Mouse (Mus musculus): Measurements from ENCODE around the gene Osr1.

Osr1 gene

DNA sequence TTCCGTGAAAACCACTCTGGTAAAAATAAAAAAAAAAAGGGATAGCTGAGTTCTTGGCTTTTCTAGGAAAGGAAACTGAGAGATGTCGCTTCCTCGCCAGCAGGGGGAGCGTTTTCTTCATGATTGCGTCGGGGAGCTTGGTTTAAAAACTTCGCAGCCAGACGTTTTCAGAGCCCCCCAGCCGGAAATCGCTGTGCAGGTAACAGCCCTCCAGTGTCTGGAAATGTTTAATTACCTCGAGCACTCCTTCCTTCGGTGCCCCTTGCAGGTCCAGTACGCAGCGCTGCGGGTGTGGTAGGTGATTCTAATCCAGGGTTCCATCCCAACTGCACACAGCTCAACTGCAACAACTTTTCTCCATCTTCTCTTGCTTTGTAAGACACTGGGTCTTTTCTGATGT is at the start of gene Osr1:
Osr1 (plus strand) TSS at position 146 of the 400 bp plus-strand sequence.
- DNase-seq (ENCODE audit: low read depth) = peak; percentile 29

GRCm38 (mm10) chr12:9550328-9550727 is 19.6 kb upstream of the Osr1 start:
- DNase-seq (ENCODE audit: low read depth) = no peak

DNA sequence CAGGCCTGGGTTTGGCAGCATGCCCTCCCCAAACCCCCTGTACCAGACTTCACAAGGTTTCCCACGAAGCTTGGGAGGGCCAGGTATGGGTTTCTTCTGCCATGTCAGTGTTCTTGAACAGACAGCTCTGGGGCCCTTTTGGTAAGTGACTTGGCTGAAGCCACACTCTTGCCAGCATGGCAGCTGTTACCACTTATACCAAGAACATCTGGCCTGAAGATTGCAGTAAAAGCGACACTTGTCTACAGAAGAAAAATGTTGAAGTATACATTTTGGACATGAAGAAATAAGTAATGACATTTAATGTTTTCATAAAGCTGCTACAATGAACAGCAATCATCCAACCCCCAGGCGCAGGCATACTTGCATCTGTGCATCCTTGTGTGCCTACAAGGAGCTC is 5.0 kb upstream of the Osr1 start:
- DNase-seq (ENCODE audit: low read depth) = no peak

DNA sequence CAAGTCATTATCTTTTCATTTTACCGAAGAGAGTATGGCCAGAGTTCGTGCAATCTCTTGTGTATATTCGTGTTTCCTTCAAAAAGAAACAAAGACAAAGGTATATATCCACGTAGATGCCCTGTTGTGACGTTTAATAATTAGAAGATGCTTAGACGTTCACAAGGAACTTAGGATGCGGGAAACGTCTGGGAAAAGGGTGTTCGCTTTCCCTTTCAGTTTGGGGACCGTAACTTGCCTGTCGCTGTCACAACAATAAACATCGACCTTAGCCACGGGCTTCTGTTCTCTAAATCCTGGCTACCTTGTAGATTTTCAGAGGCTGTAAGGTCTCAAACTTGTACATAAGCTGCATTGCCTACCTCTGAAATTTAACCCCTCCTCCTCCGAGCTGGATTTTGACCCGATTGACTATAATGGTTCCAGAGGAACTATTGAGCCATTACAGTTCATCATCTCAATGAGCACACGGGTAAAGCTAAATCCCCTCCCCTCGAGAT is 630 bp downstream of the Osr1 start:
- no peak for DNase-seq (ENCODE audit: low read depth)

DNA sequence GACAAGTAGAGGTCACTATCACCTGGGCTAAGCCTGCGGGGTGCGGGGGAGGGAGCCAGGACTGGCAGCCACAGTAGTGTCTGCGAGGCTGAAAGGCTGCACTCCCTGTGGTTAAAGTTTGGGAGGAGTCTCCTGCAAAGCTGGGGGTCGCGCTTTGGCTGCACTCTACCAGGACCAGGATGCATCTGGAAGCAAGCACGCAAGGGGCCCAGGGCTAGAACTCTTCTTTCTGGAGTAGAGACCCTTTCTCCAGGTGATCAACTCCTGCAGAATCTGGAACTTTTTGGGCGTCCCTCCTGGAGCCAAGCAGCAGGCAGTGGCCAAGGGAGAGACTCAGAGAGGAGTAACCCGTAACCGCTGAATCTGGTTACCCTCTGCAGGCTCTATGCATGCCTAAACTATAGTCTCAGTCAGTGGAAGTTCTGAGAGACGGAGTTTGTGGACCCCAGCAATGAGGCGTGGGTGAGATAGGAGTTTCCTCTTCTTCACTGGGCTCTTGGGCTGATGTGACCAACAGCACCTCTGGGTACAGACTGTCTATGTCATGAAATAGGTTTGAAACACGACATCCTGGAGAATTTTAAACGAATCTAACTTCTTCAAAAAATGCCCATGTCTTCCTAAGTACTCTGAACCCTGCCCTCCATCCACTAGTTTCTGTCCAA is 1.5 kb downstream of the Osr1 start:
- DNase-seq (ENCODE audit: low read depth) = no peak

DNA sequence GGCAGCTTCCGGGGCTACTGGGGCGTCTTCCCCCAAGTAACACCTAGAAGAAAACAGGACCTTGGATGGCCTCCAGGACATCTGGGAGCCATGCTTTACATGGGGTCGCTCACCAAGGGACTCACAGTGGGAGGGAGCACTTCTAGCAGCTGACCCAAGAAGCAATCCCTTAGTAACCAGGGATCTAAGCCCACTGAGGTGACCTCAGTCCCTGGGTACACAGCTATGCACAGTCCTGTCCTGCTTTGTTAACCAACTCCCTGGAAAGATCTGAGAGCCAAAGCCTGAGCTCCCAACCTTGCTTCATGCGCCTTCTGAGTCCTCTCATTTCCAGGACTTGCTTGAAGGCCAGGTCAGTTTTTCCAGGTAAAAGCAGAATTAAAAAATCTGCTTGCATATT is 2.1 kb downstream of the Osr1 start:
- no peak for DNase-seq (ENCODE audit: low read depth)

DNA sequence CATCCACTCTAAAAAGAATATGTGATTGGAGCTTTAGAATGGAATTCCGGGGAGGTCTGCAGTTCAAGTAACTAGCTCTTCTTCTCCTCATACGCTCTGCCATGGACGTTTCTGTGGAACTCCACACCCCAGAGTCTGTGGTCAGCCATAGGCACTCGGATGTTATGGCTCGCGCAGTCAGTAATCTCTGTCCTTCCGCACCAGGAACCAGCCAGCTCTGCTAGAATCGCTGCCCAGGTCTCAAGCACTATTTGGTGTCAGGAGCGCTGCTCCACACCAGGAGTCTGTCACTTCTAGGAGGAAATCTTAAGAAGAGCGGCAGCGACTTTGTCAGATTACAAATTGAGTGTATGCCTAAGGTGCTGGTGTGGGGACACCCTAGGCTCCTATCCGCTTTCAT is 3.8 kb downstream of the Osr1 start:
- no peak for DNase-seq (ENCODE audit: low read depth)

GRCm38 (mm10) chr12:9574244-9574871 is 4.4 kb downstream of the Osr1 start:
- DNase-seq (ENCODE audit: low read depth) = no peak

GRCm38 (mm10) chr12:9575158-9576042 is 5.5 kb downstream of the Osr1 start:
- DNase-seq (ENCODE audit: low read depth) = no peak

DNA sequence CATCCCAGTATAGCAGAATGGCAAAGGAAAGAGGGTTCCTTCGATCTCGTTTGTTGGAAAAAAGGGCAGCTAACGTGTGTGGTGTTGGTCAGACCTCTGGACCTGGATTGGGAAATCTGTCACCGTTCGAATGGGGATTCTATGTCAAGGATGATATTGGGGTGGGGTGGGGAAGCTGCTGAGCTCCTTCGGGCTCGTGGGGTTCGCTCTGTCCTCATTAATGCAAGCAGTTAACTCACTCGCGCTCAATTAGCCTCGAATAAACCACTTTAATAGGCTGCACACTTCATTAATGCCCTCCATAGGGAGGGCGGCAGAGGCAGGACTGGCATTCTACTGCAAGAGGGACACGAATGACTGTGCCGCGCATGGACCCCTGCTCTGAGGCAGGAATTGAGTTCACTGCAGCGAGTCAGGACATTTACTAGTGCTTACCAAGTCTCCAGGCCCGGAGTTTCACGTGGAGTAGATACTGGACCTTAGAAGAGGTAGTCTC is 6.2 kb downstream of the Osr1 start:
- no peak for DNase-seq (ENCODE audit: low read depth)

GRCm38 (mm10) chr12:9577610-9578009 is 7.7 kb downstream of the Osr1 start:
- DNase-seq (ENCODE audit: low read depth) = no peak

- DNase-seq (ENCODE audit: low read depth) = no peak
These were observed 8.7 kb downstream of the Osr1 start for GRCm38 (mm10) chr12:9578591-9578990.

DNA sequence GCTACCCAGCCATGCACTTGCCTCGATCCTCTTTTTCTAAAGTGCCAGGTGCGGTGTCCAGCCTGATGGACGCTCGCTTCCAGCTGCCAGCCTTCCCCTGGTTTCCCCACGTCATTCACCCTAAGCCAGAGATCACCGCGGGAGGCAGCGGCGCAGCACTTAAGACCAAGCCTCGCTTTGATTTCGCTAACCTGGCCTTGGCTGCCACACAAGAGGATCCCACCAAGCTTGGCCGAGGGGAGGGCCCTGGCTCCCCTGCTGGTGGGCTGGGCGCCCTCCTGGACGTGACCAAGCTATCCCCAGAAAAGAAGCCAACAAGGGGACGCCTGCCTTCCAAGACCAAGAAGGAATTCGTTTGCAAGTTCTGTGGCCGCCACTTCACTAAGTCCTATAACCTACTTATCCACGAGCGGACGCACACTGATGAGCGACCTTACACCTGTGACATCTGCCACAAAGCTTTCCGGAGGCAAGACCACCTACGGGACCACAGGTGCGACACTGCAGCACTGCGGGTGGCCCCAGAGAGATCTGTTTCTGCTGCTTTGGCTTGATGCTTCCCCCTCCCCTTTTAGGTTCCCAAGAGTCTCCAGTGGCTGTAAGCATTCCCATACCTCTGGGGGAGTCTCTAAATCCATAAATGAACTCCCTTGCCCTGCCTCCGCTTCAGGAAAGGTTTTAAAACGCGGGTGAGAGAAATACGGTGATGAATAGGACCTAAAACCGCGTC is 9.6 kb downstream of the Osr1 start:
- DNase-seq (ENCODE audit: low read depth) = no peak

DNA sequence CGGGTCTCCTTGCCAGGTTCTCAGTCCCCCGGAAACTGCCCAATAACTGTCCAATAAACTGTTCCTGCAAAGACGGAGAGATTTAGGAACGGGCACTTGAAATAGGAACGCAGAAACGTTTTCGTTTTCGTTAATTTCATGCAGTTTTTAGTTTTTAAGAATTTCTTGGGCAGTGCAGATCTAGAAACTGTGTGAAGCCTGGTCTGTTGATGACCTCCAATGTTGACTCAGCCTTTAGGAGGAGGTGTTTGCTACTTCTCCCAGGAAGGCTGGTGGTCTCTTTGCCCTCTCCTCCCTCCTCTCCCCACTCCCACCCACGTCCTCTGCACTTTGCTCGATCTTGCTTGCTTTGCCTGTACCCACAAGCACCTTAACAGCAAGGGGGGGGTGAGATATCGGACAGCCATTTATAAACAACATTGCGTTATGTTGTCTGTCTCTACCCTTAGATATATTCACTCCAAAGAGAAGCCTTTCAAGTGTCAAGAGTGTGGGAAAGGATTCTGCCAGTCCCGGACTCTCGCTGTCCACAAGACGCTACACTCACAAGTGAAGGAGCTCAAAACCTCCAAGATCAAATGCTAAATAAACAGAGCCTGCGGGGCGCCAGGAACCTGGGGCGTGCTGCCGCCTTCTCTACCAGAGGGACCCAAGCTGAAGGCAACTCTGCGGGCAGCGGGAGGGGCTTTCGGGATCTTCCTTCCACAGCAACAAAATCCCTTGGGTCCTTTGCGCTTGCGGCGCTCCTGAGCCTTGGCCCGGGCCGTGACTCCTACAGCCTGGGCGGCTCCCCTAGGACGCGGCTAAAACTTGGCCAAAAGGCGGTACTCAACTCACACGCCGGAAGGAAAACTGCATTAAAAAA is 10.4 kb downstream of the Osr1 start:
- DNase-seq (ENCODE audit: low read depth) = no peak

DNA sequence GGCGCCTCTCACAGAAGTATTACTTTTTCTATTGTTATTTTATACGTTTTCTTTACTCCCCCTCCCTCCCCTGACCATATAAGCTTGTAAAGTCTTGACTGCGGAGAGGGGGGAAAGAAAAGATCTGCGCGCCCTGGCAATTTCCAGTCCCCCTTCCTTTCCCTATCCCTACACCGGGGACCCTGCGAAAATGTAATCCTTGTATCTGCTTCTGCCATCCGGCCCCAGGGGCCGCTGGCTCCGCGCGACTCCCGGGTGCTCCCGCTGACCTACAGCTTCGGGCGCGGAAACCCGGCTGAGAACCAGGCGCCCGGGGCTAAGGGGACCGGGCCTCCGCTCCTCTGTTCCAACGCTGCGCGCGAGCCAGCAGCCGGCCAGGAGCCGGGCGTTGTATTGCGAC is 11.1 kb downstream of the Osr1 start:
- DNase-seq (ENCODE audit: low read depth) = no peak

- no peak for DNase-seq (ENCODE audit: low read depth)
These were observed 11.6 kb downstream of the Osr1 start for GRCm38 (mm10) chr12:9581506-9581905.

GRCm38 (mm10) chr12:9582248-9582995 is 12.5 kb downstream of the Osr1 start:
- DNase-seq (ENCODE audit: low read depth) = no peak

DNA sequence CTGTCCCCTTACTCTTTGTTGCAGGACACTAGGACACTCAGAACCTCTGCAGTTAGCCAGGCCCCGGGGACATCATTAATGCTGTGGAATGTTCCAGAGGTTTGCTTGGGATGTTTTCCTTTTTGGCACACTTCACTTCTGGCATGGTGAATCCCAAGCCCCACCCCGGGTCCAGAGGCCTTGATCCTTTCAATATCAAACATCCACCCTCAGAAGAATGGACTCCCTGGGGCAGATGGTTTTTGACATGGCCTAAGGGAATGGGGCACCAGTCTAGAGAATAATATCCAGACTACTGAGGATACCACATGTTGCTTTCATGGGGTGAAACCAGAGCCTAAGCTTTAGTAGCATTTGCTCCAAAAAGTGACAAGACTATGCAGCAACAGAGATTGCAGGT is 13.5 kb downstream of the Osr1 start:
- DNase-seq (ENCODE audit: low read depth) = no peak

DNA sequence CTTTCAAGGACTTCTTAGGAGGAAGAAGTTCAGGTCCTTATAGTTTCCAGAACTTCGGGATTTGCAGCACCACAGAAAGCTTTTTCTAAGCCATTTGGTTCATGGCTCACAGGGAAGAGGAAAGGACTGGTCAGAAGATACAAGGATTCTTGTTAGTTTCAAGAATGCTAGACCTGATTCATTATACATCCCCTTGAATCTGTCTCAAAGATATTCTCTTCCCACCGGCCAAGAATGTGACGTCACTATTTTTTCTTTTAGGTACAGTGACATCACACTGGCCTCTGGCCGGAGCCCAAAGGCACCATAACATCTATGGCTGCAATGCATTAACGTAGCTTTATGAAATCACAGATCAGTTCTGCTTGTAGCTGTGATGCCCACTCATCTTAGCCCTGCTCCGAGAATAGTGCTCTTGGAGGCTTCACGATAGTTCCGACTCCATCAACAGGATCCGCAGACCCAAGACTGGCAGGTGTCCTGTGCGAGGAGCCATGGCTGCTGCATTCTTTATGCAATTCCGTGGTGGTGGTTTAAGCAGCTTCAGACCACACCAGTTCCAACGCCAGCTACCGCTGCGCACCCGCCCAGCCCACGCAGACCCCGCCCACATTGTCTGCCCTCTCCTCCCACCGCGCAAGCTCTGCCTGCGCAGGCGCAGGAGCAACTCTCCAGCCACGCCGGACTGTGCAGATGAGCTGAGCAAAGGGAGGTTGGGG is 14.6 kb downstream of the Osr1 start:
- peak; percentile 44 for DNase-seq (ENCODE audit: low read depth)

DNA sequence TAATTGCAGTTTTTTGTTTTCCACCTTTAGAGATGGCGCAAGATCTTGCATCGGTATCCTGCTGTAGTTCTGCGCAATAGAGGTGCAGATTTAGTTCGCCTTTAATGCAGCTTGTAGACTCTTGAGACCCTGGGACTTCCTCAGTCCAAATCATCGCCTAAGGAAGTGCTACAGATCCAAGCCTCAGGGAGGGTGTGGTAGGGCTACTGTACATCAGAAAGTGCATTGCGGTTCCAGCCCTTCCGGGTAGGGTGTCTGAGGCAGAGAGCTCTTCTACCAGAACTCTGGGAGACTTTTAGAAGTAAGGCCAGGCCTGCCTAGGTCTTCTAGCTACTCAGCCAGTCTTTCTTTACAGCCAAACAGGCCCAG is 15.2 kb downstream of the Osr1 start:
- DNase-seq (ENCODE audit: low read depth) = no peak

Data from c-Kit-positive CD71-negative TER-119-negative erythroid progenitor cells, embryonic 14.5 days (primary cell).